Mouse (Mus musculus) cerebellum, postnatal 36 days (tissue): ENCODE results near the gene Cmc1.
"Not testable (repeated sequence)": the region's sequence is repeated elsewhere in the genome, so short reads cannot be mapped to it uniquely, and the experiment has no call there.

ENCODE experiments used
- DNase-seq, 2 experiments: peaks; one replicate each; pipeline ENCODE4 v3.0.0; 2021 to 2022; ENCODE audit warnings: mixed read lengths in 2 of 2

Cmc1 gene

DNA sequence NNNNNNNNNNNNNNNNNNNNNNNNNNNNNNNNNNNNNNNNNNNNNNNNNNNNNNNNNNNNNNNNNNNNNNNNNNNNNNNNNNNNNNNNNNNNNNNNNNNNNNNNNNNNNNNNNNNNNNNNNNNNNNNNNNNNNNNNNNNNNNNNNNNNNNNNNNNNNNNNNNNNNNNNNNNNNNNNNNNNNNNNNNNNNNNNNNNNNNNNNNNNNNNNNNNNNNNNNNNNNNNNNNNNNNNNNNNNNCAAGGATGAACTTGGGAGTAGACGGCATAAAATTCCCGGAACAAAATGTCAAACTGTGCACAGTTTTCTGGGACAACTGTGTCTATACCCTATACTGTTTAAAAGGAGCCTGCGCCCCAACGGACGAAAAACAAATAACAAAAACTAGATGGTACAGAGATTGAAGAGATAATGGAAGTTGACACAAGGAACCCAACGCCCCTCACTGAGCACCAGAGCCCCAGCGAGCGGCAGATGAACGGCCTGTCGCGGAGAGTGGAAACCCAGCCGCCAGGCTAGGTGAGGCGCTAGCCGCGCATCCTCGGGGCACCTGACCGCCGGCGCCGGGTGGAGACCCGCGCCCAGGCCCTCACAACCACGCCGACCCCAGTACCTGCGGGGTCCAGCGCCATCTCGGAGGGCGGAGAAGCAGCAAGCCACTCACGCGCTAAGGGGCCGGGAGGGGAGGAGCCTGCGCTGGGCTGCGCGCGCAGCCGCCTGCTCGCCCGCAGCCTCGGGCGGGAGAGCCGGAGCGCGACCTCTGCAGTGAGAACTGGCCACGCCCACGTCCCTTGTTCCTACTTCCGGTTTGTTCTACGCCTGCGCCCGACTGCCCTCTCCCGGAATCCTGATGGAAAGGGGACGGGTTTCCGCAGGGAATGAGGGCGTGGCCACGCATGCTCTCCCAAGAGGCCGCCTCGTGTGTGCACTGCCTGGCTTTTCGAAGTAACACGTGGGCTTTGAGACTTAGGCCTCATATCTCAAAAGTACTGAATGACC, at the start of gene Cmc1:
Gene Cmc1 (minus strand): TSS at position 771 of the 996 bp plus-strand sequence.
- peak; percentile 95 for DNase-seq

DNA sequence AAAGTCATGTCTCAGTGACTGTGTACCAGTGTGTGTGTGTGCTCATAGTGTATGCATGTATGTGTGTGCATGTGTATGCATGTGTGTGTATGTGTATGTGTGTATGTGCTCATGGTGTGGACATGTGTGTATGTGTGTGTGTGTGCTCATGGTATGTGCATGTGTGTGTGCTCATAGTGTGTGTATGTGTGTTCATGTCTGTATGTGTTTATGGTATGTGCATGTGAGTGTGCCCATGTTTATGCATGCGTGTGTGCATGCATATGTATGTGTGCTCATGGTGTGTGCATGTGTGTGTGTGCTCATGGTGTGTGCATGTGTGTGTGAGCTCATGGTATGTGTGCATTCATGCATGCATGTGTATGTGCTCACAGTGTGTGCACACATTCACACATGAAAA, 48.6 kb upstream of the Cmc1 start:
- no peak for DNase-seq

DNA sequence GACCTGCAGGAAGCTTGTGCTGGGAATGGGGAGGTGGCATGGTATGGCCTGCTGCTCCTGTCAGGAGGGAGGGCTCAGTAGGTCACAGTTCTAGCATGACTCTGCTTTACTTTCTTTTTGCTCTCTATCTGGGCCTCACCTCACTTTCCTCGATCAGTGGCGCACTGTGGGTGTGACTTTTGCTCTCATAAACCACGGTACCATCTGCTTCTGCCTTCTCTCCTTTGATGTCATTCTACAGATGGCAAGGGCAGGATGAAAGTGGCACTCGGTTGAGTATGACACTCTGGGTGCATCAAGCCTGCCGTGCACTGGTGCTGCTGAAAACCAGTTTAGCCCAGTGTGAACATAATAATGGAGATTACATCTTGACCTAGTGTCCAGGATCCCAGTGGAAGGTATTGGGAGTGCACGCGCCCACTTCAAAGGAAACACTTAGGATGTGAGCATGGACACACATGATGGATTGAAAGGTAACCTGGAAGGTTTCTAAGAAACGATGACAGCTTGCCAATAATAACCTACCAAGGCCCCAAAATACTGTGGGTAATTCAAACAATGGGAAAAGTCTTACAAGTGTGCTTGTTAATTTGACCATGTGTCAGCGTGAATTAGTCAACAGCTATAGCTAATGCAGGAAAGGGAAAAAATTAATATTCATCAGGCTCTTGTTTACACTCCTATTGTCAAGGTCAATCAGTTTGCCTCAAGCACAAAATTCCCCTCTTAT, 46.8 kb upstream of the Cmc1 start:
- no peak for DNase-seq

DNA sequence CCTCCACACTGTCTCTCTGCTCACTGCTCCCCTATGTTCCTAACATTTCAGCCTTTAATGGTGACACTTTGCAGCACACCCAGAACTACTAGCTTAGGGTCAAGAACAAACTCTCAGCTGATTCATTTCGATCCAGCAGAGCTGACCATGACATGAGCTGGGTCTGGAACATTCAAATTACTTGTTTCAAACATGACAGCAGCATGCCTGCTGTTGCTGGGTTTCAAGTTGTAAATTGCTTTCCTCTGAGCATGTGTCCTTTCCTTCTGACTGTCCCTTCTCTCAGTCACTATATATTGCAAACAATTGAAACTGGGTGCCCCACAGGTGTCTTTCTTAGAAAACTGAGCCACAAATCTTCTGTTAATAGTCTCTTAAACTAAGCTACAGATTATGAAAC, 43.3 kb upstream of the Cmc1 start:
- DNase-seq, result no peak

DNA sequence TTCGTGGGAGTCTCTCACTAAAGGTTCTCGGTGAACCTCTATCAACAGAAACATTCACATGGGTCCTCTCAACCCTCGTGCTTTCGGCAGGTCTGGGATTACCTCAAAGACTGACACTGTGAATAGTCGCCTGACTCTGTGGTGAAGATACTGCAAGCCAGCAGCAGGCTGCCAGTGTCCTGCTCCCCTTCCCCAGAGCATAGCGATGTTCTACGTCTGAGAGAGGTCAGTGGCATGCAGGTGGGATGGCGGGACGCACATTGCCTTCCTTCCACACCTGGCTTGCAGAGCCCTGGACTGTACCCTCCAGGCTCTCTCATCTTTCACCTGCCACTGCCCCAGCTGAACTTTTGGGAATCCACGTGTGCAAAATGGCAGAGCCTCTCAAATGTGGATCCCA, 41.3 kb upstream of the Cmc1 start:
- DNase-seq, result no peak

DNA sequence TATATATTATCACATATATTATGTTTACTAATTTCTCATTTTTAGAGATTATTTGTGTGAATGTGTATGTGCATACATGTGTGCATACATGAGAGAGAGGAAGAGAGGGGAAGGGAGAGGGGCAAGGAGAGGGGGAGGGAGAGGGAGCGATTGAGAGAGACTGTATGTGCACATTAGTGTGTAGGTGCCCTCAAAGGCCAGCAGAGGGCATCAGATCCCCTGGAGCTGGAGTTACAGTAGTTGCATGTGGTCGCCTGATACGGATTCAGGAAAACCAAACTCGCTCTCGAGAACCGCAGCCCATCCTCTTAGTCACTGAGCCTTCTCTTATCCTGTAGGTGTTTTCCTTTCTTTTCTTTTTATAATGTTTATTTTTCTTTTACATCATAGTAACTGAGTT, 38.4 kb upstream of the Cmc1 start:
- no peak for DNase-seq

DNA sequence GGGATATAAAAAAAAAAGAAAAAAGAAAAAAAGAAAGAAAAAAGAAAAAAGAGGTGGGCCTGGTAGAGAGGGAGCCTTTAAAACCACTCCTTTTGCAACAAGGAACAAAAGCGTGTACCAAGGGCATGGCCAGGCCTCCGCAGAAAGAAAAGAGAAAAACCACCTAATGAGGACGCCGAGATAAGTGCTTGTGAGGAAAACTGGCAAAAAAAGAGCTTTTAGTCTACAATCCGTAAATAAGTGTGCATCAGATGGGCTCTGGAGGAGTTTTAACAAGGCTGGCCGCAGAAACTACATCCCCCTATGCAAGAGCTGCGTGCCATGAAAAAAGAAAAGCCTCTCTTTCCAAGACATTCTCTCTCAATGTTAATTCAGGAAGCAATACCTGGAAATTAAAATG, 37.4 kb upstream of the Cmc1 start:
- no peak for DNase-seq

DNA sequence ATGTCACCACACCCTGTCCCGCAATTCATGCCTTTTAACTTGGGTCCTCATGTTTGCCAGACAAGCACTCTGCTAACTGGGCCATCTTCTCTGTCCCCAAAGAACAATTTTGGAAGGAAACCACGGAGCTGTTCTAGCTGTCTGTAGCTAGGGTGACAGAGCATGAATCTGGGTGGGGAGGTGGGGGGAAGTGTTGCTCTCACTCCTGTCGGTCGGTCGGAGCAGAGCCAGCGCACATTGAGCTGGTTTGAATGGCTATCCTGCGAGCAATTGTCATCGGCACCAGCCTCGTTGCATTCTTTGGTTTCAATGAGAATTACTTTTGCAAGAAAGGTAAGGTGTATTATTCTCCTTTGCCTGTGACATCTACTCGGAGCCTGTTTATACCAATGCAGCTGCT, 36.8 kb upstream of the Cmc1 start:
- no peak for DNase-seq

DNA sequence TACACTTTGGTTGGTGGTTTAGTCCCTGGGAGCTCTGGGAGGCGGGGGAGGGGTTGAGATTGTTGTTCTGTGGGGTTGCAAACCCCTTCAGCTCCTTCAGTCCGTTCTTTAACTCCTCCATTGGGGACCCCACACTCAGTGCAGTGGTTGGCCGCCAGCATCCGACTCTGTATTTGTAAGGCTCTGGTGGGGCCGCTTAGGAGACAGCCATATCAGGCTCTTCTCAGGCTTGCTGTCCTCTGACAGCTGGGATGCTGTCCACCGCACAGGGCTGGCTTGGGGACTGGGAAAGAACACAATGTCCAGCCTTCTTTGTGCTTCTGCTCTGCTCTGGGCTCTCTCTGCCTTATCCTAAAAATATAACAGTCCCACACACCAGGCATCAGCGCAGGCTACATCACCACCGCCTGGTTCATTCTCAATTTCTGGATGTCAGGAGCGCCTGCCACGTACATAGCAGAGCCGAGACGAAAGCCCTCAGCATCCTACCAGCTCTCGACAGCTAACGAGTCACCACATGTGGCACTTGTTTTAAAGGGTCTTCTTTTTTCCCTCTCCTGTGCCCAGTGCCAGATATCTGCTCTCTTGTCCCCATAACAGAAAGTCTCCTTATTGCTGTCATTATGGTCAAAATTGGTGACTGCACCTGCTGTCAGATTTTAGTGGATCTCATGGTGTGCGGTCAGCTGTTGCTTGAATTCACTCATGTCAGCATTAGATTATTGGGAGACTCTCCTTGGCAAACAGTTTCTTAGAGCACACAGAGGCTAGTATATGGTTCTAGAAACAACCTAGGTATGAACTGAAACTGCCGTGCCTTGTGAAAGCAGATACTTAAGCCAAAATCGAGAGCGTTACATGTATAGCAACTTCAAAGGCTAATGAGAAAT, 29.4 kb upstream of the Cmc1 start:
- peak; percentile 41 to 63 for DNase-seq

DNA sequence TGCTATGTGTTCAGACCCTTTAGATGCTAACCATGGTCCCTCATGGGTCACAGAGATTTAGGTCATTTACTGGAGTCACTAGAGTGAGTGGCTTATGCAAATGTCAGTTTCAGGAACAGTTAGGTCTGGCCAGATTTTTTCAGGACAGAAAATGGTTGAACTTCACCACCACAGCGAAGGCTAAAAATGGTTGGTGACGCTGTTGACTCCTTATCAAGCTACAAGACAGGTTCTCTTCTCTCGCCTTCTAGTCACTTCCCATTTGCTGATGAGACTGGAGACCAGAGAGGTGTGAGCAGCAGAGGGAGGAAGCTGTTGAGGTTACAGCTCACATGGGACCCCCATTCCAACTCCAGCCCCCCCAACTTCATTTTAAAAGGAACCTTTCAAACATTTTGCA, 26.7 kb upstream of the Cmc1 start:
- DNase-seq, result no peak

DNA sequence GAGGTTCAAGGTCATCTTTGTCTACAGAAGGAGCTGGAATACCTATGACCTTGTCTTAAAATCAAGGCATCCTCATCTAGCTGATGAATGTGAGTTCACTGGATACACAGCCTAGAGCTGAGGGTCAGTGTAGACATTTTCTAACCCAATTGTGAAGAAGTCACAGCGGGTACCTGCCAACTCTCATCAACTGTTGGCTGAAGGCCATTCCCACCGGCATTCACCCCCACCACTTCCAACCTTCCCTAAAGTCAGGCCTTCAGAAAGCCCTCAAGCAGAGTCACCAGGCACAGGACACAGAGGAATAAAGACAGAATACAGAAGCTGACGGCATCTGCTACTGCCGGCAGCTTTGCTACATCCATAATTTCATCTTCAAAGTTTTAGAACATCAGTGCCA, 25.4 kb upstream of the Cmc1 start:
- DNase-seq, result no peak

DNA sequence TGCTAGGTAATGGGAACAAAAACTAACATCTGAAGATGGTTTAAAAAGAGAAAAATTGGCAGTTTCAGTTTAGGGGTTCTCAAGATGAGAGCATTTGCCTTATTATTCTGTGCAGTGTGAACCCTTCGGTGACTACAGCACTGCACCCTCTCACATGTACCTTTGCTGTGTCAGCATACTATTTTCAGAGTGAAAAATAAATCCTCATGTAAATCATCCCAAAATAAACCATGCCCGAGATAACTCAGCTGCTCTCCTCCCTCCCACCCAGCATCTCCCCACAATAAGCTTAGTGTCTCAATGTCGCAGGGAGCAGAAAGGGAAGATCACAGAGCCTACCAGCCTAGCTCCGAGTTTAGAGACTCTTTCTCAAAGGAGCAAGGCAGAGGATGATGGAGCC, 23.1 kb upstream of the Cmc1 start:
- no peak for DNase-seq

DNA sequence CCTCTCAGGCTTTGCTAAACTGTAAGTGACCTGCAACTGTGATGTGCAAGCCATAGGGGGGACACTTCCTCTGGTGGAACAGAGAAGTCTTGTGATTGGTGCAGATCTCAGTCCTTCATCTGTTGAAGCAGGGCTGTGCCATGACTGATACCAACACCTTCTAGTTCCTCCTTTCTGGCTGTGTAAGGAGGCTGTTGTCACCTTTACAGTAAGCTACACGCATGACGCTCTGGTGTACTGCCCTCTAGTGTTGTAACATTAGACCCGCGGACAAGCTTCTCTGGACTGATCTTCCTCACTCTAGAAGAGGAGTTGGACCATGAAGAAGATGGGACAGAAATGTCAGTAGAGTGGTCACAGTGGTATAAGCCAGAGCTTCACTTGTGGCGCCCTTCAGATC, 18.6 kb upstream of the Cmc1 start:
- DNase-seq, result no peak

DNA sequence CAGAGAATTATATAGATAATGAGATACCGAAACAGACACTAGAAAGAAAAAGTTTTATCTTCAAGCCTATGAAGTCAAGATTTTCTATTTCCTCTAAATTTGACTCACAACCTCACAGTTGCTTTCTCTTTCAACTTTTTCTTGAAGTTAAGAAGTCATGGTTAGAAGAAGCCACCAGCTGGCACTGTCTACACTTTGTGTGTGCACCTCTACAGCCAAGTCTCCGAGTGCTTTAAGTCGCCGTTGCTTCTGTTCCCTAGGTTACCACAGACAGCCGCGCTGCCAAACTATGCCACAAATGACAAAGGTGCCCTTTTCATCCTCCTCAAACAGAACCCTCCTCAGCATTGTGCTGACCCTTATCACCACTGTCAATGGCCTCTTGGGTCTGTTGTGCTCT, 17.6 kb upstream of the Cmc1 start:
- DNase-seq, result no peak

DNA sequence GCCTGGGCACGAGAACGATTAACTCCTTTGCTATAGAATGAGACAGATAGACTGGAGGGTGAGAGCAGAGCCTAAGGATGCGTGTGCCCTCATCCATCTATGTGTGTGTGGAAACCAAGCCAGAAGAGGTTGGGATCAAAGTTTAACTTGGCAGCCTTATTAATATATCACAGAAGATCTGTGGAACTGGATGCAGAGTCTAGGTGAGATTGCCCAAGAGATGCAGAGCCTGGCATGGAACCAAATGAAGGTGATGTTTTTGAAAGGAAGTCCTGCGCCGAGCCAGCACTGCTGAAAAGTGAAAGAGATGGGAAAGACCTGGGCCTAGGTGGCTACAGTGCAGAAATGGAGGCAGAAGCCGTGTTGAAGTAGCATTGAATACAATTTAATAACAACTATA, 11.6 kb upstream of the Cmc1 start:
- DNase-seq, result no peak

DNA sequence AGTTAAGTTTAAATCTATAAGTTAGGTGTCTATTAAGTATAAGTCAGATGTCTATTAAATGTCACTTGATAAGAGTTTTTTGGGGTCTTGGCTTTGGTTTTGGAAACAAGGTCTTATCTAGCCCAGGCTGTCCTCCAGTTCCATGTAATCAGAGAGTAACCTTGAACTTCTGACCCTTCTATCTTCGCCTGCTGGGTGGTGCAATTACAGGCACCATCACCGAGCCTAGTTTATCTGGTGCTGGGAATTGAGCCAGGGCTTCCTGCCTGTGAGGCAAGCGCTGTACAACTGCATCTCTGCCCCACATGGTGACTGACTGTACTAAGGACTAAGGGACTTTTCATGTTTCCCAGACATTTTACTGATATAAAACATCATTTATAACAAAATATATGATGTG, 10.0 kb upstream of the Cmc1 start:
- DNase-seq, result no peak

DNA sequence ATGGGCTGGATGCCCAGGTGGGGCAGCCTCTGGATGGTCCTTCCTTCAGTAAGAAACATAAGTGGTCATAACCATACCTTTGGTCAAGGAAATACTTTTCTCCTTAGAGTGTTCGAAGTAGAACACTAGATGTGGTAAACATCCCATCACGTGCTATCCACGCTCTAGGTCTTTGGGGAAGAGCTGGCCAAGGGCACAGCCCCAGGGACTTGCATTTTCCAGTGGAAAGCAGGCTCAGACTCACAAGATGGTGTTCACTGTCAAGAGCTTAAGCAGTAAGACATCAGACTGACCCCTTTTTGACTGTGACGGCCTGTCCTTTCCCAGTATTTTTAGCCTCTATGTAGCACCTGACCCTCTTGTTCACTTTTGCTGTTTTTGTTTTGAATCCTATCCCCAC, 8.2 kb upstream of the Cmc1 start:
- no peak for DNase-seq

DNA sequence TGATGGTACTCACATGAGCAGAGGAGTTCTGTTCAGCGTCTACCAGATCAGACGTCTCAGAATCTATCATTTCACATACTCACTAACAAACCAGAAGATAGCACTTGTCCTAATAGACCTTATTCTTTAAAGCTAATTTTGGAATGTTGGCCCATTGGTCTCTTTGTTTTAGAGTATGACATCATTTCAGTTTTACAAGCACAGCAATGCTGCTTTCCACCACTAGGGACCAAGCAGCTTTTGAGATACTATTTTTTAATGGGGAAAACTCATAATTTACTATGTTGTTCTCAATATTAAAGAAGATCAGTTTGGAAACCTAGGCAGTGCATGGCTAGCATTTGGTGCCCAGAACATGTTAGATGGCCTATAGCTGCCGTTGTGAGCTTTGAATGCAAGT, 7.3 kb upstream of the Cmc1 start:
- DNase-seq, result no peak

DNA sequence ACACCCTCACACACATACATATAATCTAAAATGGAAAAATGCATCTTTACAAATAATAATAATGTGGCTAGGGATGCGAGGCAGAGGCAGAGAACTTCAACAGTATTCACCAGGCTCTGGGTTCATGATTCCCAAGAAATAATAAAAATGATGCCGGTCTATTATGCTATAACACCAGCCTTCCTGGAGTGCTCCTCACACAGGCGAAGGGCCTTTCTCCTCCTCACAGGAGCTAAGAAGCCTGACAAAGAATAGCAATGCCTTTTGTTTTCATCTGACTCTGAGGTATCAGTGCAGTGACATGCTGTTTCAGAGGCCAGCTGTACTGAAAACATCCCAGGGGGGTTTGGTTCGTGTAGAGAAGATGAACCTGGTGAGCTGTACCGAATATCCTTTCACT, 4.7 kb upstream of the Cmc1 start:
- no peak for DNase-seq

DNA sequence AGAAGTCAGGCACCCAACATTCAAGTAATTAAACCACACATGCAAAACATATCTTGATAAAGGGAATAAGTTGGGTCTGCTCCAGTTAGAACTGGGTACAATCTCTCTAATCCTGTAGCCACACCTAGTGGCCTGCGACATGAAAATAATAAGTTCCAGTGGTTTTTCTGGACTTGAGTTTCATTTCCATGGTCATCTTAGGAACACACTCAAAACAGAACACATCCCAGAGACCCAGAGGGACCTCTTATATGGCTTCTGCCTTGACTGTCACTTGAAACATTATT, 1.2 kb upstream of the Cmc1 start:
- no peak for DNase-seq

DNA sequence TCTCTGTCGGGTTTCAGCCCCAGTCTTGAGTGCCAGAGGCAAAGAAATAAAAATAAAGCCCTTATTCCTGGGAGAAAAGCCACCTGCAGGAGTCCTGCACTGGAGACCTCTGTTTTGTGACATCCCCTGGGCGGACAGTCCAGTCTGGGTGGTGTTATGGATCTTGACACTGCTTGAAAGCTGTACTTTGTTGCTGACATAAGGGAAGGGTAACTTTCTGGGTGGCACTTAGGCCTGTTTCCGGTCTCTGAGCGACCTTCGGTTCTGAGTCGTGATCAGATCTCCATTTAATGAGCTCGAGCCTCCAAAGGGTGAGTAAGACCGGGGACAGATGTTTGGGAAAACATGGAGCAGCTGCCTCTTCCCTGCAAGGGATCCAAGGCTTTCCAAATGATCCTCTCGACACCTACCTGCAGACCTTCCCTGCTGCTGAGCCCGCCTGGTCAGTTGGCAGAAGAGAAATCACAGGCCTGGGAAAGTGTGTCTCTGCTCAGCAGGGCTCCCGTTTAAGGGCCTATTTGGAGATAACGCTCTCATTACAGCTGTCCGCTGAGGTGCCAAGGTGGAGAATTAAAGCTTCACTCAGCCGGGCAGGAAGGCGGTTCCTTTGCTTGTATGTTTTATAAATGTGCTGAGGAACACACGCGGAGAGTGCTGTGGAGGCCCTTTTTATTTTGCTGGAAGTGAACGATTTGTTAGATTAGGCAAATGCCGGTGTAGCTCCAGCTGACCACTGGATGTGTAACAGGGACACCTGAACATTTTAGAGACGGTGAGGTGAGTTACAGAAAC, 648 bp upstream of the Cmc1 start:
- peak; percentile 13 to 15 for DNase-seq

DNA sequence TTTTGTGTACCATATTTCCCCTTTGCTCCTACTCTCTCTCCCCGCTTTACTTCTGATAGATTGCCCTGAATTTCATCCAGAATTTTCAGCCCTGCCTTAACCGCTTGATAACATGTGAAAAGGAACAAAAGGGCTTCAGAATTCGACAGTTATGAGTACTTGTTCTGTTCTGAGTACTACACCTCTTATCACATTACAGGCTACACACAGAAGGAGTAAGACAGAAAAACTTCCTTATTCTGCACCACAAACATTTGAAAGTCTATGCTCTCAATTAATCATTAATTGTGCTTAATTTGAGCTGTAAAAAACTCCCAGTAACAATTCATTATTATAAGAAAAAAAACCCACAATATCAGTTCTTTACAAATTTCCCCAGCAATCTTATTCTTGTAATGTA, 9.6 kb downstream of the Cmc1 start:
- DNase-seq, result not testable (repeated sequence)

DNA sequence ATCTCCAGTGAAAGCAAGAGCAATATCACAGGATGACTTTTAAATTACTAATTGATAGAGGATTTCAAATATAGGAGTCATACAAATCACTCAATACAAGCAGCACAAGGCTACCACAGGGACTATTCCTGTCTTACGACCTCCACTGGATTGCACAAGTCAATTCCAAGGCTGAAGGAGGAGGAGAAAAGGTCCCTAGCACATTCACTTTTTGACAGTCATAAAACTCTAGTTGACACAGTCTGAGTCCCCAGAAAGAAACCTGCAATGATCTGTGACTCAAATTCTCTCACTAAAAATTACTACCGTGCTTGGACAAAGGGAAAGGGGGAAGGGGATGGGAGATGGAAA, 39.6 kb downstream of the Cmc1 start:
- no peak for DNase-seq
